Mouse (Mus musculus): ENCODE results near the gene 2210408I21Rik. TPM values are rescaled to one million over a fixed set of nuclear protein-coding genes. Genes with fewer than 3 reads are reported as not detected.

Gene 2210408I21Rik
- polyA plus RNA-seq, 1 experiment from 2014 or later = 8.0 TPM

- Histone ChIP-seq H3K4me1 (0 out of 2 replicates have a peak, but pooled peaks cover 4% of the 10 kb centered on the region), H3K36me3 (no peaks in the 10 kb centered on the region), H3K9ac (no peak overlapping the region), H3K27ac (no peak overlapping the region), H3K9me3 (replicated peaks) (no peaks in the 10 kb centered on the region), H3K4me2 (peak overlapping the region; percentile 30), H3K27me3 (no peaks in the 10 kb centered on the region), H3K4me3 (replicated peaks) (no peak overlapping the region)
- 37% methylated on average over 16 of the region's 16 CpGs for WGBS
- ATAC-seq (replicated peaks; ENCODE audit: low FRiP score) = peak; percentile 78
Measured at GRCm38 (mm10) chr13:77547486-77548385, 412.4 kb downstream of the 2210408I21Rik start.

- no peaks in the 10 kb centered on the region for H3K36me3 ChIP-seq
- H3K4me3 ChIP-seq (replicated peaks) = no peak overlapping the region
- H3K4me2 ChIP-seq = peak overlapping the region; percentile 30
- no peak overlapping the region for H3K27ac ChIP-seq
- H3K4me1 ChIP-seq = 0 out of 2 replicates have a peak, but pooled peaks cover 4% of the 10 kb centered on the region
- no peak overlapping the region for H3K9ac ChIP-seq
- 7% methylated on average over 3 of the region's 3 CpGs for WGBS
- no peaks in the 10 kb centered on the region for H3K9me3 ChIP-seq (replicated peaks)
- ATAC-seq (replicated peaks; ENCODE audit: low FRiP score) = 0 out of 2 replicates have a peak, but pooled peaks have one; percentile 60
- H3K27me3 ChIP-seq = no peaks in the 10 kb centered on the region
Measured at GRCm38 (mm10) chr13:77548386-77548695, 413.0 kb downstream of the 2210408I21Rik start.

GRCm38 (mm10) chr13:77548750-77549149 is 413.4 kb downstream of the 2210408I21Rik start:
- no peak for ATAC-seq (replicated peaks; ENCODE audit: low FRiP score)
- Histone ChIP-seq H3K36me3 (no peaks in the 10 kb centered on the region), H3K27me3 (no peaks in the 10 kb centered on the region), H3K4me1 (0 out of 2 replicates have a peak, but pooled peaks cover 4% of the 10 kb centered on the region), H3K4me3 (replicated peaks) (no peak overlapping the region), H3K9ac (no peak overlapping the region), H3K4me2 (no peak overlapping the region), H3K9me3 (replicated peaks) (no peaks in the 10 kb centered on the region), H3K27ac (no peak overlapping the region)
- WGBS = 77% methylated on average over 4 of the region's 4 CpGs

GRCm38 (mm10) chr13:77594011-77594410 is 458.7 kb downstream of the 2210408I21Rik start:
- Histone ChIP-seq H3K9me3 (replicated peaks) (no peaks in the 10 kb centered on the region), H3K36me3 (no peaks in the 10 kb centered on the region)
- 44% methylated on average over 4 of the region's 4 CpGs for WGBS

GRCm38 (mm10) chr13:77615346-77615745 is 480.0 kb downstream of the 2210408I21Rik start:
- WGBS = 90% methylated on average over 2 of the region's 2 CpGs
- H3K4me2 ChIP-seq = no peak overlapping the region
- no peak for ATAC-seq (replicated peaks; ENCODE audit: low FRiP score)

More at GRCm38 (mm10) chr13:77594011-77594410, 458.7 kb downstream of the 2210408I21Rik start:
- H3K27me3 ChIP-seq = no peaks in the 10 kb centered on the region
- H3K9ac ChIP-seq = no peak overlapping the region
- 0 out of 2 replicates have a peak, but pooled peaks have one; percentile 40 for ATAC-seq (replicated peaks; ENCODE audit: low FRiP score)
- H3K4me1 ChIP-seq = no peaks in the 10 kb centered on the region
- H3K4me3 ChIP-seq (replicated peaks) = no peak overlapping the region
- H3K27ac ChIP-seq = 0 out of 2 replicates have a peak overlapping the region, but pooled peaks have one; percentile 0
- no peak overlapping the region for H3K4me2 ChIP-seq

More at GRCm38 (mm10) chr13:77615346-77615745, 480.0 kb downstream of the 2210408I21Rik start:
- H3K27me3 ChIP-seq = no peaks in the 10 kb centered on the region
- H3K4me3 ChIP-seq (replicated peaks) = no peak overlapping the region
- H3K9me3 ChIP-seq (replicated peaks) = no peaks in the 10 kb centered on the region
- no peaks in the 10 kb centered on the region for H3K36me3 ChIP-seq
- no peak overlapping the region for H3K9ac ChIP-seq
- no peaks in the 10 kb centered on the region for H3K4me1 ChIP-seq
- no peak overlapping the region for H3K27ac ChIP-seq

Other genes with a start within 250 kb of the 2210408I21Rik start
- gene Slf1, start 67 bp upstream of the 2210408I21Rik start, polyA plus RNA-seq (2015; fragmentation: Nextera tagmentation; extraction: Ambion mirVana) = 38.2 and 39.3 TPM in 2 replicates